Mouse (Mus musculus) liver, embryonic 14.5 days (tissue): ENCODE results near the gene Gria1.

Experiments
- CTCF ChIP-seq: IDR thresholded peaks from 2 replicates; pipeline ENCODE4 v1.5.1; 2016; ENCODE audit warnings: antibody characterized with exemption, low read depth, control low read depth
- EP300 ChIP-seq: IDR thresholded peaks from 2 replicates; pipeline ENCODE4 v1.6.1; 2016; ENCODE audit warnings: antibody characterized with exemption, low read depth

DNA sequence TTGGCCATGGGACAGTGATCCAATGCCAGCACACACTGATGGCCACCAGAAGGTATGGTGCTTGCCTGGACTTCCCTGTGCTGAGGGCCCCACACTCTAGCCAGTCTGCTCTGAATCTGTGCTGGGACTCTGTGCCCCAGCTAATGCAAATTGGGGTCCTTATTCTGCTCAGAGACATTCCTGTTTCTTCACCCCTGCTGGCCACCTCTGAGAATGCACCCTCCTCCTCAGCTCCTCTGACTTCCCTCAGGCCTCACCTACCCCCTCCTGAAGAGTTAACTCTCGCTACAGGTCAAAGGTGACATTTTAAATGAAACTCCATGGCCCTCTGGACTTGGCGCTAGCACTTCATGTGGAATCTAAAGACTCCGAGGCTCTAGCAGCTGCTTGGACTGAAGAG is 165.4 kb downstream of the Gria1 start:
- TF ChIP-seq CTCF (peak; percentile 35; the same call in 1 of the 2 replicates), EP300 (no peak)
